Mouse (Mus musculus): ENCODE measurements at regions not wholly inside any gene's neighbourhood (a gene's known extent, or its start where the extent isn't known, plus 50 kb on each side); places are given as distances from the start of the nearest gene placed in this dataset.

DNA sequence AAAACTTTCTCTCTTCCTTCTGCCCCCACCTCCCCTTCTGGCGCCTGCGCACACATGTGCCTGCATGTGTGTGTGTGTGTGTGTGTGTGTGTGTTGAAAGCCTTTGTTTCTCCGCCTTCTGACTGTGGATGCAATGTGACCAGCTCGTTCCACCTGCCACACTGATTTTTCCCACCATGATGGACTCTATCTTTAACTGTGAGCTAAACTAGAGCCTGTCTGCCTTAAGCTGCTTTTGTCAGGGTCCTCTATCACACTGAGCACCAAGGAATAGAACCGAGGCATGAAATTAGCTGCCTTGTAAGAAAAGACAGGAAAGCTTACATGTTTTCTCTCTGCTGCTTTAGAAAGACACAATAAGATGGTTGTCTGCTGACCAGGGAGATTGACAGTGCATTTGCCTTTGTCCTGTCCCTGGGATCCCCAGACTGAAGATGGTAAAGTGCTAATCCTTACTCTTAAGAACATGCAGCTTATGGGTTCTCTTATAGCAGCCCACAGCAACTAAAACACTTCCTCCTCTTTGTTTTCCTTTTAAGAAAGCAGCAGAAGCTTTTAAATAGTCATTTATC, 1468.7 kb downstream of the Slc22a22 start:
- no peak for ATAC-seq (ENCODE audit: low FRiP score, low TSS enrichment)
- Histone ChIP-seq H3K4me3 (ENCODE audit: low read length) (no peak overlapping the region), H3K4me2 (replicated peaks; ENCODE audit: low read depth, low read length) (no peak overlapping the region), H3K27ac (ENCODE audit: low read length) (no peak overlapping the region), H3K4me1 (ENCODE audit: insufficient read depth, low read length) (no peaks in the 10 kb centered on the region), H3K9ac (replicated peaks; ENCODE audit: low read length) (no peak overlapping the region), H3K9me3 (ENCODE audit: low read length) (no peaks in the 10 kb centered on the region), H3K36me3 (ENCODE audit: insufficient read depth, low read length) (no peaks in the 10 kb centered on the region), H3K27me3 (ENCODE audit: insufficient read depth, low read length) (no peaks in the 10 kb centered on the region)
- WGBS = 87% methylated on average over 5 of the region's 5 CpGs

DNA sequence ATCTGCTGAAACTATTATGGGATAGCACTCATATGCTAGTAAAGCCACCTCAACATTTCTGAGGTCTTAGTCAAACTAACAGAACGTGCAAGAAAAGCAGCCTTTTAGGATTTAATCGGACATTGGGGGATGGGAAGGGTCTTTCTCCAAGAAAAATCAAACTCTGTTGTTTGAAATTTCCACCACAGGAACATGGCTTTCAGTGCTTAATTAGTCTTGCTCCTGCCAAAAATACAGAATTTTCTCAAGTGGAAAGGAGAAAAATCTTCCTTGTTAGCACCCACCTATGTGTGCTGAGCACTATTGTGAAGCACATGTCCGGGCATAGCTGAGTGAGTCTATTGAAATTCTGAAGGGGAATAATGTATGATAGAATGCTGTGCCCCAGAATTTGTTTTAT, 1470.0 kb downstream of the Slc22a22 start:
- ATAC-seq (ENCODE audit: low FRiP score, low TSS enrichment) = no peak
- no peak overlapping the region for H3K4me3 ChIP-seq (ENCODE audit: low read length)
- WGBS = 84% methylated on average over 3 of the region's 3 CpGs

GRCm38 (mm10) chr15:56005361-56005760, 1472.1 kb downstream of the Slc22a22 start:
- H3K4me2 ChIP-seq (replicated peaks; ENCODE audit: low read depth, low read length) = no peak overlapping the region
- no peak overlapping the region for H3K9ac ChIP-seq (replicated peaks; ENCODE audit: low read length)
- 71% methylated on average over 8 of the region's 8 CpGs for WGBS
- no peak overlapping the region for H3K27ac ChIP-seq (ENCODE audit: low read length)
- no peak overlapping the region for H3K4me3 ChIP-seq (ENCODE audit: low read length)
- no peaks in the 10 kb centered on the region for H3K4me1 ChIP-seq (ENCODE audit: insufficient read depth, low read length)
- no peak for ATAC-seq (ENCODE audit: low FRiP score, low TSS enrichment)
- no peaks in the 10 kb centered on the region for H3K9me3 ChIP-seq (ENCODE audit: low read length)
- no peaks in the 10 kb centered on the region for H3K27me3 ChIP-seq (ENCODE audit: insufficient read depth, low read length)
- no peaks in the 10 kb centered on the region for H3K36me3 ChIP-seq (ENCODE audit: insufficient read depth, low read length)

More for the DNA sequence above, 1470.0 kb downstream of the Slc22a22 start:
- no peak overlapping the region for H3K9ac ChIP-seq (replicated peaks; ENCODE audit: low read length)
- no peaks in the 10 kb centered on the region for H3K9me3 ChIP-seq (ENCODE audit: low read length)
- H3K27ac ChIP-seq (ENCODE audit: low read length) = no peak overlapping the region
- no peaks in the 10 kb centered on the region for H3K27me3 ChIP-seq (ENCODE audit: insufficient read depth, low read length)
- H3K4me1 ChIP-seq (ENCODE audit: insufficient read depth, low read length) = no peaks in the 10 kb centered on the region
- H3K36me3 ChIP-seq (ENCODE audit: insufficient read depth, low read length) = no peaks in the 10 kb centered on the region
- H3K4me2 ChIP-seq (replicated peaks; ENCODE audit: low read depth, low read length) = no peak overlapping the region

DNA sequence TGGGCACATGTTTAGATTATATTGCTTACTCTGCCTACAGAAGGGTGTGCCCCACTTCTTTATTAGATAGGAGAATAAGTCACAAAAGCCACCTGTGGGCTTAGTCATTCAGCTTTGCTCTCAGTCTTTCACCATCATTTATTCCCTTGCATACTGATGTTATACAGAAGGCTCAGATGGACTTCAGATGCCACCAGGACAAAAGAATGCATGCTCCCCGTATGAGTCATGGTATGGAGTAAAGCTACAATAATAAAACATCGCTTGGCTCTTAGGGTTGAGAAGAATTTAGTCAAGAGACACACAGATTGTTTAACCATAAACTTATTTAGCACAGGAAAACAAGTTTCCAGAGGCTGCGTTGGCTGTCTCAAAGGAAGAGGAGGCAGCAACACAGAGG, 1473.5 kb downstream of the Slc22a22 start:
- Histone ChIP-seq H3K9ac (replicated peaks; ENCODE audit: low read length) (no peak overlapping the region), H3K27me3 (ENCODE audit: insufficient read depth, low read length) (no peaks in the 10 kb centered on the region), H3K4me1 (ENCODE audit: insufficient read depth, low read length) (no peaks in the 10 kb centered on the region), H3K36me3 (ENCODE audit: insufficient read depth, low read length) (no peaks in the 10 kb centered on the region), H3K9me3 (ENCODE audit: low read length) (no peaks in the 10 kb centered on the region), H3K4me2 (replicated peaks; ENCODE audit: low read depth, low read length) (no peak overlapping the region), H3K27ac (ENCODE audit: low read length) (no peak overlapping the region), H3K4me3 (ENCODE audit: low read length) (no peak overlapping the region)
- ATAC-seq (ENCODE audit: low FRiP score, low TSS enrichment) = no peak
- 92% methylated on average over 3 of the region's 3 CpGs for WGBS

- WGBS = 93% methylated on average over 4 of the region's 4 CpGs
- no peak overlapping the region for H3K9ac ChIP-seq (replicated peaks; ENCODE audit: low read length)
- ATAC-seq (ENCODE audit: low FRiP score, low TSS enrichment) = no peak
Observed at GRCm38 (mm10) chr15:55999605-56000004, 1477.8 kb downstream of the Slc22a22 start.

GRCm38 (mm10) chr15:55997977-55998376, 1479.4 kb downstream of the Slc22a22 start:
- WGBS = 86% methylated on average over 4 of the region's 4 CpGs
- no peak for ATAC-seq (ENCODE audit: low FRiP score, low TSS enrichment)
- H3K4me3 ChIP-seq (ENCODE audit: low read length) = no peak overlapping the region
- H3K4me2 ChIP-seq (replicated peaks; ENCODE audit: low read depth, low read length) = no peak overlapping the region
- no peak overlapping the region for H3K9ac ChIP-seq (replicated peaks; ENCODE audit: low read length)
- H3K4me1 ChIP-seq (ENCODE audit: insufficient read depth, low read length) = no peaks in the 10 kb centered on the region
- H3K9me3 ChIP-seq (ENCODE audit: low read length) = no peaks in the 10 kb centered on the region
- no peaks in the 10 kb centered on the region for H3K36me3 ChIP-seq (ENCODE audit: insufficient read depth, low read length)
- no peaks in the 10 kb centered on the region for H3K27me3 ChIP-seq (ENCODE audit: insufficient read depth, low read length)
- no peak overlapping the region for H3K27ac ChIP-seq (ENCODE audit: low read length)

More at GRCm38 (mm10) chr15:55999605-56000004, 1477.8 kb downstream of the Slc22a22 start:
- no peaks in the 10 kb centered on the region for H3K4me1 ChIP-seq (ENCODE audit: insufficient read depth, low read length)
- H3K4me2 ChIP-seq (replicated peaks; ENCODE audit: low read depth, low read length) = no peak overlapping the region
- no peaks in the 10 kb centered on the region for H3K27me3 ChIP-seq (ENCODE audit: insufficient read depth, low read length)
- no peak overlapping the region for H3K4me3 ChIP-seq (ENCODE audit: low read length)
- no peaks in the 10 kb centered on the region for H3K9me3 ChIP-seq (ENCODE audit: low read length)
- H3K27ac ChIP-seq (ENCODE audit: low read length) = no peak overlapping the region
- no peaks in the 10 kb centered on the region for H3K36me3 ChIP-seq (ENCODE audit: insufficient read depth, low read length)

- WGBS = 88% methylated on average over 3 of the region's 3 CpGs
- Histone ChIP-seq H3K4me3 (ENCODE audit: low read length) (no peak overlapping the region), H3K9ac (replicated peaks; ENCODE audit: low read length) (no peak overlapping the region), H3K36me3 (ENCODE audit: insufficient read depth, low read length) (no peaks in the 10 kb centered on the region), H3K27me3 (ENCODE audit: insufficient read depth, low read length) (no peaks in the 10 kb centered on the region), H3K27ac (ENCODE audit: low read length) (no peak overlapping the region), H3K4me2 (replicated peaks; ENCODE audit: low read depth, low read length) (no peak overlapping the region), H3K9me3 (ENCODE audit: low read length) (no peaks in the 10 kb centered on the region; the same call in 1 of the 2 replicates), H3K4me1 (ENCODE audit: insufficient read depth, low read length) (no peaks in the 10 kb centered on the region)
- no peak for ATAC-seq (ENCODE audit: low FRiP score, low TSS enrichment)
Observed at GRCm38 (mm10) chr15:55994680-55995079, 1482.7 kb downstream of the Slc22a22 start.

DNA sequence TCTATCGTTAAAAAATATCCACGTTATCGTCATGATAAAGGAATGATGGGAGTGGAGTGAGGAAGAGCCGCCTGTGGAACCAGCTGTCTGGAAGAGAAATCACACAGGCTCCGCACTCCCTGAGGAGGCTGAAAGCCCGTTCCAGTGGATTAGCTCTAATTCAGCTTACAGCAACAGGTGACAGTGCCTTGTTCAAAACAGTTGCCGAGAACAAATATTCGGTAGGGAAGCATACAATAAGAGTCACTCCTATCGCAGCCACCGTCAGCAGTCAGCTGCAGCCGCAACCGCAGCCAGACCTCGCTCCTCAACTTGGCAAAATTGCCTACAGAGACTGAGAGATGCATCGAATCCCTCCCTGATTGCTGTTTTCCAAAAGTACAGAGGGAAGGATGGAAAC, 1501.6 kb downstream of the Slc22a22 start:
- Histone ChIP-seq H3K27me3 (ENCODE audit: insufficient read depth, low read length) (no peaks in the 10 kb centered on the region), H3K9ac (replicated peaks; ENCODE audit: low read length) (no peak overlapping the region)
- WGBS = 84% methylated on average over 14 of the region's 14 CpGs

DNA sequence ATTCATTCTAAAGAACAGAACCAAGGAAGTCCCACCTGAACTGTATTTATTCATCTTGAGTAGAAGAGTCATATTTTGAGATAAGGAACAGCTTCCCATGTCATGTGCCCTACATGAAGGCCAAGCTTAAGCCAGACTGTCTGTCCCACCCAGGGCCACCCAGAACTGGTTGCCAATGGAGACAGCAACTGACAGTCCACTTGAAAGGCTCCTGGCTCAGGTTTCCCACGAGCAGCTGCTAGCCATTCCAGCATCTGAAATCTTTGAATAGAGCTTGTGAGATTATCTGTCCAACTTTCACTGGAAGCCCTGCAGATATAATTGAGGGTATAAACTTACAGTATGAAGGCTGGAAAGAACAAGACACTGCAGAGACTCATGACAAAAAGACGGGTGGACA, 1510.6 kb downstream of the Slc22a22 start:
- no peak overlapping the region for H3K4me2 ChIP-seq (replicated peaks; ENCODE audit: low read depth, low read length)
- H3K9ac ChIP-seq (replicated peaks; ENCODE audit: low read length) = no peak overlapping the region
- H3K27me3 ChIP-seq (ENCODE audit: insufficient read depth, low read length) = no peaks in the 10 kb centered on the region
- 29% methylated on average over 2 of the region's 2 CpGs for WGBS
- H3K36me3 ChIP-seq (ENCODE audit: insufficient read depth, low read length) = no peaks in the 10 kb centered on the region
- H3K9me3 ChIP-seq (ENCODE audit: low read length) = no peaks in the 10 kb centered on the region
- no peaks in the 10 kb centered on the region for H3K4me1 ChIP-seq (ENCODE audit: insufficient read depth, low read length)
- no peak overlapping the region for H3K4me3 ChIP-seq (ENCODE audit: low read length)
- no peak overlapping the region for H3K27ac ChIP-seq (ENCODE audit: low read length)
- ATAC-seq (ENCODE audit: low FRiP score, low TSS enrichment) = no peak

More for the DNA sequence above, 1501.6 kb downstream of the Slc22a22 start:
- Histone ChIP-seq H3K4me2 (replicated peaks; ENCODE audit: low read depth, low read length) (no peak overlapping the region), H3K9me3 (ENCODE audit: low read length) (no peaks in the 10 kb centered on the region), H3K36me3 (ENCODE audit: insufficient read depth, low read length) (no peaks in the 10 kb centered on the region), H3K27ac (ENCODE audit: low read length) (no peak overlapping the region), H3K4me1 (ENCODE audit: insufficient read depth, low read length) (no peaks in the 10 kb centered on the region), H3K4me3 (ENCODE audit: low read length) (no peak overlapping the region)
- no peak for ATAC-seq (ENCODE audit: low FRiP score, low TSS enrichment)

GRCm38 (mm10) chr15:55965296-55965695, 1512.1 kb downstream of the Slc22a22 start:
- Histone ChIP-seq H3K4me2 (replicated peaks; ENCODE audit: low read depth, low read length) (no peak overlapping the region), H3K27ac (ENCODE audit: low read length) (no peak overlapping the region), H3K4me3 (ENCODE audit: low read length) (no peak overlapping the region), H3K9me3 (ENCODE audit: low read length) (no peaks in the 10 kb centered on the region), H3K4me1 (ENCODE audit: insufficient read depth, low read length) (no peaks in the 10 kb centered on the region), H3K27me3 (ENCODE audit: insufficient read depth, low read length) (no peaks in the 10 kb centered on the region), H3K9ac (replicated peaks; ENCODE audit: low read length) (no peak overlapping the region), H3K36me3 (ENCODE audit: insufficient read depth, low read length) (no peaks in the 10 kb centered on the region)
- WGBS = 62% methylated on average over 7 of the region's 7 CpGs
- ATAC-seq (ENCODE audit: low FRiP score, low TSS enrichment) = no peak

Measured in kidney, embryonic 16.5 days (tissue).